Mouse (Mus musculus) spleen, adult 2 months (tissue): Measurements from ENCODE around the gene Grin2b.

Experiments
- CTCF ChIP-seq: fragments of 200-500 bp; IDR thresholded peaks from 2 replicates; pipeline ENCODE4 v1.5.1; 2011; ENCODE audit warnings: mild to moderate bottlenecking, inconsistent platforms; ENCODE audit not compliant: insufficient read depth, insufficient read length, insufficient replicate concordance; ENCODE audit errors: extremely low read depth
- POLR2A ChIP-seq: fragments of 200-500 bp; IDR thresholded peaks from 2 replicates; pipeline ENCODE4 v1.6.1; 2011; ENCODE audit warnings: low read depth, low read length, inconsistent platforms

DNA sequence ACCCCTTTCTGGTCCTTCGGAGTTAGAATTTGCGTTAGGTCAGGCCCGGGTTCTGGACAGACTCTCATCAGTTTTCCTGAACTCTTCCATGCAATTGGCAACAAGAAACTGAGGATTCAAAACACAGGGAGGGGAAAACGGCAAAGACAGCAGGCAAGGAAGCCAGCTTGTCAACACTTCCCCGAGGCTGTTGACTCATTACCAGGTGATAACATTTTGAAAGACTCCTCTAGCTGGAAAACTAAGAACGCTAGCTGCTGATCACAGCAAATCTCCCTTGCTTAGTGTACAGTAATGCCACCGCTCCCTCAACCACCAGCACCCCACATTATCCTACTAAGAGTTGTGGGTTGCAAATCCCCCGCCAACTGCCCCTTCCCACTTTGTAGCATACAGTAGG, 266.2 kb downstream of the Grin2b start:
- TF ChIP-seq CTCF, result no peak
- TF ChIP-seq POLR2A, result no peak
